Mouse (Mus musculus): ENCODE data around the gene Ryr2.

Ryr2 gene

DNA sequence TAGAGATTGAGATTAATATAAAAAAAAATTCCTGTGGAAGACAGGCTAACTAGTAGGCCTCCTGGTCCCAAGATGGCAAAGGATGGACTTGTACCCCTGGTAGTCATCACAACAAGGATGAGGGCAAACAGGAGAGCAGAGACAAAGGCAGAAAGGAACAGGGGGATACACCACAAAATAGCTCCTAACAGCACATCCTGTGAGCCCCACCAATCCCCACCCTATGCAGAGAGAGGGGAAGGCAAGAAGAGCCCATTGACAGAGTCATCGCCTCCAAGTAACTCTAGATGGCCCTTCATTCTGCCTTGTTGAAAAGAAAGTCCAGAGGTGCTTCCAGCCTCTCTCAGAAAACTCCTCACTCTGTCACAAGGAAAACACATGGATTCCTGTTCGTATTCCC is 586.0 kb downstream of the Ryr2 start:
- WGBS: 89% methylated on average over 2 of the region's 2 CpGs

GRCm38 (mm10) chr13:11511540-11512177 is 595.1 kb downstream of the Ryr2 start:
- WGBS: 69% methylated on average over 2 of the region's 2 CpGs
